Mouse (Mus musculus) limb, embryonic 14.5 days (tissue): ENCODE measurements around the gene AY358078. TPM values are rescaled to one million over a fixed set of nuclear protein-coding genes. Genes with fewer than 3 reads are reported as not detected.
"Not testable (repeated sequence)": the region's sequence is repeated elsewhere in the genome, so short reads cannot be mapped to it uniquely, and the experiment has no call there.

ENCODE experiments used
- ATAC-seq: fragments of 200-750 bp; cut with Nextera tagmentation; 2 replicates; pipeline ENCODE4 v1.8.0; 2017; ENCODE audit warnings: low read depth, moderate number of reproducible peaks, moderate TSS enrichment; ENCODE audit not compliant: low FRiP score
- DNase-seq: peaks from one replicate; pipeline ENCODE4 v3.0.0-alpha.2; 2015; ENCODE audit warnings: low spot score
- H3K27ac ChIP-seq: fragments of 300-500 bp; sonication (generic); replicated peaks from 2 replicates; pipeline ENCODE4 v1.5.1; 2014; ENCODE audit warnings: low read depth, mild to moderate bottlenecking, low read length, moderate library complexity, mixed read lengths
- H3K27me3 ChIP-seq: fragments of 300-500 bp; sonication (generic); 2 replicates; pipeline ENCODE4 v1.6.1; 2014; ENCODE audit warnings: low read length, mixed read lengths; ENCODE audit not compliant: control insufficient read depth, insufficient read depth
- H3K36me3 ChIP-seq: fragments of 300-500 bp; sonication (generic); 2 replicates; pipeline ENCODE4 v1.6.1; 2014; ENCODE audit warnings: mild to moderate bottlenecking, low read length, moderate library complexity, mixed read lengths; ENCODE audit not compliant: control insufficient read depth, insufficient read depth
- H3K4me1 ChIP-seq: fragments of 300-500 bp; sonication (generic); 2 replicates; pipeline ENCODE4 v1.6.1; 2014; ENCODE audit warnings: antibody characterized with exemption, low read length, mixed read lengths; ENCODE audit not compliant: control insufficient read depth, insufficient read depth
- H3K4me2 ChIP-seq: fragments of 300-500 bp; sonication (generic); replicated peaks from 2 replicates; pipeline ENCODE4 v1.6.1; 2014; ENCODE audit warnings: low read depth, mild to moderate bottlenecking, low read length, moderate library complexity; ENCODE audit not compliant: severe bottlenecking
- H3K4me3 ChIP-seq: fragments of 300-500 bp; sonication (generic); replicated peaks from 2 replicates; pipeline ENCODE4 v1.5.1; 2014; ENCODE audit warnings: low read length
- H3K9ac ChIP-seq: fragments of 300-500 bp; sonication (generic); 2 replicates; pipeline ENCODE4 v1.6.1; 2014; ENCODE audit warnings: mild to moderate bottlenecking, low read depth, low read length, moderate library complexity; ENCODE audit not compliant: severe bottlenecking
- H3K9me3 ChIP-seq: fragments of 300-500 bp; sonication (generic); 2 replicates; pipeline ENCODE4 v1.6.1; 2016; ENCODE audit warnings: low read length; ENCODE audit not compliant: control insufficient read depth
- POLR2A ChIP-seq: fragments of 200-500 bp; IDR thresholded peaks from 2 replicates; pipeline ENCODE4 v1.8.0; 2012; ENCODE audit warnings: inconsistent platforms, mild to moderate bottlenecking, moderate library complexity, borderline replicate concordance; ENCODE audit not compliant: insufficient read depth, insufficient read length; ENCODE audit errors: extremely low read depth
- WGBS: fragments of 180-500 bp; shearing (Covaris S2); extraction: QIAGEN DNeasy Blood & Tissue Kit; methylation state at CpG from one replicate; pipeline ENCODE4 v1.1.7; 2014; 5-methylcytosine and 5-hydroxymethylcytosine counted together
- polyA plus RNA-seq, 2 experiments: library from polyadenylated mRNA; depleted of rRNA in 1 of 2; stranded (reverse) in 1 of 2; unstranded in 1 of 2; fragments of >200 nt; fragmentation: Nextera tagmentation in 1 of 2; extraction: Ambion mirVana in 1 of 2; gene quantifications; 2 replicates each; pipeline versions ENCODE4 v1.2.1 to v1.2.3; 2012 to 2014

Gene AY358078
- polyA plus RNA-seq (2012; rRNA removed) (not detected in 2 replicates), polyA plus RNA-seq (2014; fragmentation: Nextera tagmentation; extraction: Ambion mirVana) (not detected in 2 replicates)

DNA sequence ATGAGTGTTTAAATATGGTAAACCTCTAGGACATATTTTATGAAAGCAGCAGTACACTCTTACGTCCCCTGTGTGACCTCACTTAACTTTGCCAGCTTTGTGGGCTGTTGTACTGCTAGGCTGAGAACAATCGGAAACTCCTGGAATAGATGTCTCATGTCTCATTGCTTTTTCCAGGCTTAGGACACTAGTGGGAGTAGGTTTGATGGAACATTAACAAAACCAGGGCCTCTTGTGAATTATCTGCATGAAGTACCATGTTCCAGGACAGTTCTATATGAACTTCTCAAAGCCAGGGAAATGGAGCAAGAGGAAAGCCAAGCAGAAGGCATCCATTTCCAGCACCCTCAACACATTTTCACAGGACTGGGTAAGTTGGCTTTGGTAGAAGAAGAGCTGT is at the start of gene AY358078:
TSS of gene AY358078 (plus strand) at position 301 of the 400 bp plus-strand sequence.
- TF ChIP-seq POLR2A = no peak
- no peaks in the 10 kb centered on the region for H3K4me1 ChIP-seq
- H3K27me3 ChIP-seq = no peaks in the 10 kb centered on the region
- no peak within 1 kb of the TSS for H3K4me2 ChIP-seq
- no peak for DNase-seq
- 88% methylated on average over 2 of the region's 2 CpGs for WGBS
- H3K9me3 ChIP-seq = no peaks in the 10 kb centered on the region
- H3K9ac ChIP-seq = no peak within 1 kb of the TSS
- H3K36me3 ChIP-seq = no peaks in the 10 kb centered on the region
- no peak within 1 kb of the TSS for H3K27ac ChIP-seq
- ATAC-seq = no peak
- no peak within 1 kb of the TSS for H3K4me3 ChIP-seq

DNA sequence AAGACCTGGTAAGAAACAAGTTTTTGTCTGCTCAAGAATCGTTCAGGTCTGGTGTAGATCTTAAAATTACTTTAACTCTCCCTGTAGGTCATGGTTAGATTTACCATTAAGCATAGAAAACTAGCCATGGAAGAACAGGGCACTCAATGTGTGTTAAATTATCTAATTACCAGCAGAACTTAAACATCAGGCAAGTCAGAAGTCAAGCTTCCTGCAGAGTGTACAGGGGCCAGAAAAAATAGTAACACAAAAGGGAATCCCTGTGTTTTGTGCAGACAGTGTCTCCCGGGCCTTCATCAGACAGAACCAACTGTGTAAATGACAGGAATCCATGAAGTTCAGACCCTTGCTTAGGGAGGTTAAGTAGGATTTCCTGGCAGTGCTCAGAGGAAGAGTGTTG is 43.9 kb upstream of the AY358078 start:
- 42% methylated on average over 2 of the region's 2 CpGs for WGBS
- H3K4me3 ChIP-seq = no peak overlapping the region
- H3K9me3 ChIP-seq = no peaks in the 10 kb centered on the region
- no peaks in the 10 kb centered on the region for H3K36me3 ChIP-seq
- no peak for ATAC-seq
- no peak overlapping the region for H3K9ac ChIP-seq
- H3K4me2 ChIP-seq = no peak overlapping the region
- no peaks in the 10 kb centered on the region for H3K27me3 ChIP-seq
- no peaks in the 10 kb centered on the region for H3K4me1 ChIP-seq
- DNase-seq = no peak
- TF ChIP-seq POLR2A = no peak
- H3K27ac ChIP-seq = no peak overlapping the region

- not testable (repeated sequence) for ATAC-seq, H3K4me3 ChIP-seq
- 82% methylated on average over 1 of the region's 1 CpGs for WGBS
Measured at GRCm38 (mm10) chr14:51771378-51771777, 28.5 kb upstream of the AY358078 start.

DNA sequence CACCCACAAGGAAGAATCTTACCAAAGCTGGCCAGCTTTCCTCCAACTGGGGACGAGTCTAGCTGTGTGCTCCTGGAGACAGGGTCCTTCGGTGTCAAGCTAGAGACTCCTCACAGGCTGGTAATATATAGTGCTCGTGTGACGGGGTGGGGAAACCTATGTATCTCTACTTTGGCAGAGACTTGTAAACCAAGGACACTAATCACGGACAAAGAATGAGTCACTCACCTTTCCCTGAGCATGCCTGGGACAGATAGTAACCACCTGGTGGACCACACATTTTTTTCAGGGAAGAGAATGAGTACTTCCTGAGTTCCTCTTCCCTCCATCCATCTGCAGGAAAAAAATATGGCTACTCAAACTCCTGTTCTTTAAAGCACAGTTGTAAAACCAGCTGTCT is 26.4 kb upstream of the AY358078 start, which contains the start of gene Ang4:
TSS of gene Ang4 (minus strand) at position 101 of the 400 bp plus-strand sequence.
- Histone ChIP-seq H3K4me3 (no peak within 1 kb of the TSS), H3K9ac (no peak within 1 kb of the TSS), H3K27me3 (no peaks in the 10 kb centered on the region), H3K9me3 (no peaks in the 10 kb centered on the region), H3K4me2 (no peak within 1 kb of the TSS), H3K27ac (no peak within 1 kb of the TSS), H3K36me3 (no peaks in the 10 kb centered on the region), H3K4me1 (no peaks in the 10 kb centered on the region)
- no peak for ATAC-seq
- DNase-seq = no peak
- WGBS = 78% methylated on average over 5 of the region's 5 CpGs
- no peak for TF ChIP-seq POLR2A

More at GRCm38 (mm10) chr14:51771378-51771777, 28.5 kb upstream of the AY358078 start:
- H3K27ac ChIP-seq, DNase-seq, H3K9me3 ChIP-seq, H3K27me3 ChIP-seq, H3K4me1 ChIP-seq, H3K36me3 ChIP-seq, H3K4me2 ChIP-seq, H3K9ac ChIP-seq: not testable (repeated sequence)

DNA sequence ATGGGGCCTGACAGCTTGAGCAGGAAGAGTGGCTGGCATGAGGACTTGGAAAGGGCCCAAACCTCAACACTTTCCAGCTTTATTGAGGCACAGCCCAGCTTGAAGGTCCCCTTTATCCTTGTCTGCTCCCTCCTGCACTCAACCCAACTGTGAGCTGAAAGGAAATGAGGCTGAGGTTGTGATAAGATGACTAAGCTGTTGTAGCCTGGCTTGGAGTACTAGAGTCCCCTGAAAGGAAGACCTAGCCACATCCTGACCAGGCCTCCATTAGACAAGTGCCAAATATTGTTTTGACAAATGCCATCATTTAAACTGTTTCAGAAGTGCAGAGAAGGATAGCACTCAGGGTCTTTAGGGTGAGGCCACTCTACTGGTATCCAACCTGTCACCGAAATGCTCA is 22.1 kb upstream of the AY358078 start:
- Histone ChIP-seq H3K27ac (no peak overlapping the region), H3K9me3 (no peaks in the 10 kb centered on the region), H3K4me3 (no peak overlapping the region), H3K4me1 (no peaks in the 10 kb centered on the region), H3K4me2 (no peak overlapping the region), H3K36me3 (no peaks in the 10 kb centered on the region), H3K27me3 (no peaks in the 10 kb centered on the region), H3K9ac (no peak overlapping the region)
- no peak for ATAC-seq
- TF ChIP-seq POLR2A = no peak
- WGBS = 96% methylated on average over 1 of the region's 1 CpGs
- DNase-seq = no peak
